Mouse (Mus musculus): Measurements from ENCODE around the gene Olfr452. TPM values are rescaled to one million over a fixed set of nuclear protein-coding genes. Genes with fewer than 3 reads are reported as not detected.

Gene Olfr452
- not detected for total RNA-seq (2021)
- not detected in 2 replicates for polyA plus RNA-seq (2012; rRNA removed)
- long read RNA-seq, result 0 reads

- Histone ChIP-seq H3K79me2 (replicated peaks; ENCODE audit: control insufficient read depth, insufficient read depth, low read length) (no peaks in the 10 kb centered on the region), H3K9ac (ENCODE audit: low read depth, low read length) (no peak within 1 kb of the TSS), H3K36me3 (ENCODE audit: control insufficient read depth, insufficient read depth, low read length) (no peaks in the 10 kb centered on the region), H3K4me1 (ENCODE audit: control insufficient read depth, insufficient read depth, low read length) (no peaks in the 10 kb centered on the region), H3K27ac (no peak within 1 kb of the TSS), H3K4me3 (no peak within 1 kb of the TSS), H3K27me3 (ENCODE audit: control insufficient read depth, insufficient read depth, low read length) (no peaks in the 10 kb centered on the region)
- TF ChIP-seq CTCF (IDR thresholded peaks at IDR 0.05) (no peak), EP300 (IDR thresholded peaks at IDR 0.05; ENCODE audit: insufficient read depth, low read depth, low read length) (no peak), POLR2A (IDR thresholded peaks at IDR 0.05; ENCODE audit: insufficient read depth, low read depth, low read length) (no peak)
- DNase-seq, result no peak
- intact Hi-C loops (cut with DNase I), result no loop called here
These were observed at the start of gene Olfr452 for GRCm38 (mm10) chr6:42784793-42785192. TSS of gene Olfr452 (plus strand) at chr6:42785093.

- no peaks in the 10 kb centered on the region for H3K4me1 ChIP-seq (ENCODE audit: control insufficient read depth, insufficient read depth, low read length)
- H3K9ac ChIP-seq (ENCODE audit: low read depth, low read length), result no peak within 1 kb of the TSS
- WGBS, result 91% methylated on average over 1 of the region's 1 CpGs
- no peaks in the 10 kb centered on the region for H3K79me2 ChIP-seq (replicated peaks; ENCODE audit: control insufficient read depth, insufficient read depth, low read length)
- H3K4me3 ChIP-seq, result no peak within 1 kb of the TSS
- no peak within 1 kb of the TSS for H3K27ac ChIP-seq
- H3K27me3 ChIP-seq (ENCODE audit: control insufficient read depth, insufficient read depth, low read length), result no peaks in the 10 kb centered on the region
- H3K36me3 ChIP-seq (ENCODE audit: control insufficient read depth, insufficient read depth, low read length), result no peaks in the 10 kb centered on the region
- DNase-seq, result no peak
- intact Hi-C loops (cut with DNase I), result no loop called here
- TF ChIP-seq CTCF (IDR thresholded peaks at IDR 0.05) (no peak), EP300 (IDR thresholded peaks at IDR 0.05; ENCODE audit: insufficient read depth, low read depth, low read length) (no peak), POLR2A (IDR thresholded peaks at IDR 0.05; ENCODE audit: insufficient read depth, low read depth, low read length) (no peak)
These were observed 45.8 kb upstream of the Olfr452 start, which contains the start of gene Olfr453 for GRCm38 (mm10) chr6:42739071-42739470. TSS of gene Olfr453 (plus strand) at chr6:42739371.

GRCm38 (mm10) chr6:42742303-42742702 is 42.6 kb upstream of the Olfr452 start:
- TF ChIP-seq EP300 (IDR thresholded peaks at IDR 0.05; ENCODE audit: insufficient read depth, low read depth, low read length), result no peak
- no peak for TF ChIP-seq CTCF (IDR thresholded peaks at IDR 0.05)
- TF ChIP-seq POLR2A (IDR thresholded peaks at IDR 0.05; ENCODE audit: insufficient read depth, low read depth, low read length), result no peak
- intact Hi-C loops (cut with DNase I), result no loop called here
- no peak overlapping the region for H3K27ac ChIP-seq
- H3K9ac ChIP-seq (ENCODE audit: low read depth, low read length), result no peak overlapping the region
- DNase-seq, result no peak
- 59% methylated on average over 5 of the region's 5 CpGs for WGBS
- no peaks in the 10 kb centered on the region for H3K27me3 ChIP-seq (ENCODE audit: control insufficient read depth, insufficient read depth, low read length)
- no peaks in the 10 kb centered on the region for H3K79me2 ChIP-seq (replicated peaks; ENCODE audit: control insufficient read depth, insufficient read depth, low read length)
- H3K36me3 ChIP-seq (ENCODE audit: control insufficient read depth, insufficient read depth, low read length), result no peaks in the 10 kb centered on the region
- H3K4me3 ChIP-seq, result no peak overlapping the region
- H3K4me1 ChIP-seq (ENCODE audit: control insufficient read depth, insufficient read depth, low read length), result no peaks in the 10 kb centered on the region

GRCm38 (mm10) chr6:42747846-42748245 is 37.0 kb upstream of the Olfr452 start:
- DNase-seq, result no peak
- intact Hi-C loops (cut with DNase I), result no loop called here
- Histone ChIP-seq H3K27me3 (ENCODE audit: control insufficient read depth, insufficient read depth, low read length) (no peaks in the 10 kb centered on the region), H3K9ac (ENCODE audit: low read depth, low read length) (no peak overlapping the region), H3K27ac (no peak overlapping the region), H3K4me3 (no peak overlapping the region), H3K79me2 (replicated peaks; ENCODE audit: control insufficient read depth, insufficient read depth, low read length) (no peaks in the 10 kb centered on the region), H3K36me3 (ENCODE audit: control insufficient read depth, insufficient read depth, low read length) (no peaks in the 10 kb centered on the region), H3K4me1 (ENCODE audit: control insufficient read depth, insufficient read depth, low read length) (no peaks in the 10 kb centered on the region)
- TF ChIP-seq POLR2A (IDR thresholded peaks at IDR 0.05; ENCODE audit: insufficient read depth, low read depth, low read length) (no peak), CTCF (IDR thresholded peaks at IDR 0.05) (no peak), EP300 (IDR thresholded peaks at IDR 0.05; ENCODE audit: insufficient read depth, low read depth, low read length) (no peak)

- Histone ChIP-seq H3K4me3 (no peak within 1 kb of the TSS), H3K4me1 (ENCODE audit: control insufficient read depth, insufficient read depth, low read length) (no peaks in the 10 kb centered on the region), H3K36me3 (ENCODE audit: control insufficient read depth, insufficient read depth, low read length) (no peaks in the 10 kb centered on the region), H3K27me3 (ENCODE audit: control insufficient read depth, insufficient read depth, low read length) (no peaks in the 10 kb centered on the region), H3K79me2 (replicated peaks; ENCODE audit: control insufficient read depth, insufficient read depth, low read length) (no peaks in the 10 kb centered on the region), H3K9ac (ENCODE audit: low read depth, low read length) (no peak within 1 kb of the TSS), H3K27ac (no peak within 1 kb of the TSS)
- 63% methylated on average over 1 of the region's 1 CpGs for WGBS
- DNase-seq, result no peak
- intact Hi-C loops (cut with DNase I), result no loop called here
- no peak for TF ChIP-seq CTCF (IDR thresholded peaks at IDR 0.05)
- no peak for TF ChIP-seq POLR2A (IDR thresholded peaks at IDR 0.05; ENCODE audit: insufficient read depth, low read depth, low read length)
- TF ChIP-seq EP300 (IDR thresholded peaks at IDR 0.05; ENCODE audit: insufficient read depth, low read depth, low read length), result no peak
These were observed 28.8 kb upstream of the Olfr452 start, which contains the start of gene Olfr38 for GRCm38 (mm10) chr6:42756104-42756503. TSS of gene Olfr38 (plus strand) at chr6:42756404.

- intact Hi-C loops (cut with DNase I), result no loop called here
- H3K9ac ChIP-seq (ENCODE audit: low read depth, low read length), result no peak overlapping the region
- no peak overlapping the region for H3K27ac ChIP-seq
- H3K4me3 ChIP-seq, result no peak overlapping the region
- DNase-seq, result no peak
- H3K36me3 ChIP-seq (ENCODE audit: control insufficient read depth, insufficient read depth, low read length), result no peaks in the 10 kb centered on the region
- TF ChIP-seq POLR2A (IDR thresholded peaks at IDR 0.05; ENCODE audit: insufficient read depth, low read depth, low read length) (no peak), CTCF (IDR thresholded peaks at IDR 0.05) (no peak)
- no peaks in the 10 kb centered on the region for H3K79me2 ChIP-seq (replicated peaks; ENCODE audit: control insufficient read depth, insufficient read depth, low read length)
- H3K4me1 ChIP-seq (ENCODE audit: control insufficient read depth, insufficient read depth, low read length), result no peaks in the 10 kb centered on the region
- 82% methylated on average over 1 of the region's 1 CpGs for WGBS
- H3K27me3 ChIP-seq (ENCODE audit: control insufficient read depth, insufficient read depth, low read length), result no peaks in the 10 kb centered on the region
These were observed 7.8 kb upstream of the Olfr452 start for GRCm38 (mm10) chr6:42777066-42777465.
